Mouse (Mus musculus) kidney, adult 8-10 months (tissue): Measurements from ENCODE around the gene Ltf.
A peak's percentile ranks its signal among the peaks of the same experiment; 100 is the strongest.

Source experiments
- DNase-seq, 2 experiments: peaks; one replicate each; pipeline ENCODE4 v3.0.0; 2022

Gene Ltf

DNA sequence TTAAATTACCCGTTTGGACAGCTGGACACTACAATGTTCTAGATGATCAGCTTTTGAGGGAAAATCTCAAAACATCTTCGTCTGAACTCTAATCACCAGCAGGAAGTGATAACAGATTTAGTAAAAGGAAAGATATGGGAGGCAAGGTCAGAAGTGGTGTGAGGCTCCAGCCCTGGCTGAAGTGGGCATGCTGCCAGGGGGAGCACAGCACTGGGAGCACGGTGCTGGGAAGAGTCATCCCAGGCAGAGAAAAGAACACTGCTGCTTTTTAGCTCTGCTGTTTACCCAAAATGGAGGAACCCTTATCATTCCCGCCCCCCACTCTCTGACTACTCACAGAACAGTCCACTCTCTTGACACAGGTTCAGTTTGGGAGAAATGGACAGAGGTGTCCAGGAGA is 20.9 kb downstream of the Ltf start:
- DNase-seq, result no peak

DNA sequence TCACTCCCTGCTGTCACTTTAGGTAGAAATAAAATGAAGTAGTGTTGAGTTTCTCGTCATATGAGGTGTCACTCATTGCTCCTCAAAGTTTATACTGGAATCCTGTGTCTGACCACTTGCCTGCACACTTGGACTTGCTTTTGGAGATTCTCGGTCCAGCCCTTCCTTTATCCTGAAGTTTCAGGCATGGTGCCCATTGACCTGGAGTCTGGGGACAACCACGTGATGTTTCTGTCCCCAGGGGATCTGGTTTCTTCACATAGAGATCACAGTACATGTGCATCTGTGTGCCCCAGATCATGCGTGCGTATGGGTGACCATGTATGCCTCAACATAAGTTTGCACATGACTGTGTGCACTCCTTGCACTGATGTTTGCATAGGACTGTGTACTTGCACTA is 23.2 kb downstream of the Ltf start:
- DNase-seq, result peak; percentile 62 to 67

DNA sequence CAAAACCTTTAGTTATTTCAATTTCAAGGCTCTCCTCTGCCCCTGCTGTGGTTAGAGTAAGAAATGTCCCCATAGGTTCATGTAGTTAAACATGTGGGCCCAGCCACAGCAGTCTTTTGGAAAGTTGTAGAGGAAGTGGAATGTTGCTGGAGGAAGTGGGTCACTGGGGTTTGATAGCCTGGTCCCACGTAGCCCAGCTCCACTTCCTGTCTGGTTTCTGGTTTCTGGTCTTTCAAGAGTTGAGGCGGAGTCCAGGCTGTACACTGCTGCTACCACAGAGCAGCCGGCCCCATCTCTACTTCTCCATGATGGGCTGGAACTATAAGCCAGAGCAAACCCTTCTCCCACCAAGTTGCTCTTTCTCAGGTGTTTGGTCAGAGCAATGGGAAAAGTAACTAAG is 27.2 kb downstream of the Ltf start:
- DNase-seq, result no peak

DNA sequence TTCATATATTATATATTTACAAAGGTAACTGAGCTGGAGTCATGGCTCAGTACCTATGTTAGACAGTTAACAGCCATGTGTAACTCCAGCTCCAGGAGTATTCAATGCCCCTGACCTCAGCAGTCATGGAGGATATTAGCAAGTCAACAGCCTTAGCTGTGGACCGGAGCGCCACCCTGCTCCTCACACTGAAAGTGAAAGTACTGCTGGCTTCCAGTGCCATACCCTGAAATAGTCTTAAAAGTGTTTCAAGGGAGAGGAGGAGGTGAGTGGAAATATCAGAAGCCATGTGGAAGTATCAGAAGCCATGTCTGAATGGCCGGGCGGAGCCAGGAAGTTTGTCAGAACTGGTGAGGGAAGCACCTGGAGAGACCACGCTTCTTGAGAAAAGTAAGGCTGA is 28.2 kb downstream of the Ltf start:
- DNase-seq, result no peak

DNA sequence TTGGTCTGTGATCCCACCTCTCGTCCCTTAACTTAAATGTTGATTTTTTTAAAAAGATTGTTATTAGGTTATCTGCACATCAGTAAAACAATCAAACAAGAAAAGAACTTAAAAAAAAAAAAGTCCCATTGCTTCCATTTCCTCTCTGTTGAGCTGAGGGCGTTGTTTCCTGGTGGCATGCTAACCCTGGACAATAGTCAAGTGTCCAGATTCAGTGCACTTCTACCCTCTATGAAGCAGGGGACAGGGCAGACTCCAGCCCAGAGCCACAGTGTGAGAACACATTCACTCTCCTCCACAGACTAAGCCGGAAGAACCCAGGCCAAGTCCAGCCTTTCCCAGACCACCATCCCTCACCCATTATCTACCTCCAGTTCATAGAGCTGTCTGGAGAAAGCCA is 29.4 kb downstream of the Ltf start:
- DNase-seq, result no peak

DNA sequence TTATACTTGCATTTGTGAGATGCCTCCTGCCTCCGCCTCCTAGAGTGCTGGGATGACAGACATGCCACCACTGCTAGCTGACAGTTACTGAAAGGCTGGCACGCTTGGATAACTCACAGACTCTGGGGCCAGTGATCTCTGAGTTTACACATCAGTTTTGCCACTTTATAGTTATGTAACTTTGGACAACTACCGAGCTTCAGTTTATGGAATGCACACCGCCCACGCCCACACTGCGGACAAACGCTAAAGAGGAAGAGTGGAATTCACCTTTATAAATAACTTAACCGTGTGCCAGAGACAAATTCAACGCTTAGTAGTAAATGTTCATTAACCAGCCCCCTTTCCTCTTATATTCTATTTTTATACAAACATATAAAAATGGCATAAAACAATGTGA is 35.9 kb downstream of the Ltf start:
- DNase-seq, result no peak

DNA sequence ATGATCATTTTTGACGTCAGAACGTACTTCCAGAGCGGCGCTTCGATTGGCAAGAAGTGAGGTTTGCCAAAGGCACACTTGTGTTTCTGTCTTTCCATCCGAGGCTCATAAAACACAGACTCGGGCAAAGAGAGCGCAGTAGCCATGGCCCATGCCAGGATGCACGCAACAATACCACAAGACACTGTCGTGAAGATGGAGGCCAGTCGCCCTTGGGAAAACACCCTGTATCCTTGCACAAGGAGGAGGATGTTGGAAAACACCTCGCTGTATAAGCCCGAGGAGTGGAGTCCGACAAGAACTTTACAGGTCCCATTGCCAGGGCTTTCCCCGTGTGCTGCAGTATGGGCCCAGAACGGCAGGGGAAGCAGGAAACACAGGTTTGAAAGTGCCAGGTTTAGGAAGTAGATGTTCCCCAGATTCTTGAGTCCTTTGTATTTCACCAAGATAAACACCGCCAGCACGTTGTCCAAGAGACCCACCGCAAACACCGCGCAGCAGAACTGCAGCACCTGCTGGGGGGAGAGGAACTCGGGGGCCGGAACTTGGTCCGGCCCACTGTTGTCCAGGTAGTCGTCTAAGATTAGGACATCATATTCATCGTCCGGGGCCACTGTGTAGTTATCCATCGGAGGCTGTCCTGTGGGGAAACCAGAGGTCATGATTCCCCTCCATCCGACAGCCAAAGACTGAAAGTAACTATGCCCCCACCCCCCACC is 36.9 kb downstream of the Ltf start:
- DNase-seq, result no peak

DNA sequence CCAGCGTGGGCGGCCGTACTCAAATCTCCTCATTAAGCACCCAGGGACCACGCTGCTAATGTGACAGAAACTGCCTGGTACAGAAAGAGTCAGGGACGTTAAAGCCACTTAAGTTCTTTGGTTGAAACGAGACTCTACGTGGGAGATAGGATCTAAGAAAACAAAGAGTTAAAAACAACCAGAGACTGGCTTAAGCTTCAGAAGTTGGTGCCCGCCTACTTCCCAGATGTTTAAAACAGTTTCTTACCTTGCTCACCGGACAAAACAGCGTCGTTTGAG is 37.4 kb downstream of the Ltf start:
- no peak for DNase-seq

DNA sequence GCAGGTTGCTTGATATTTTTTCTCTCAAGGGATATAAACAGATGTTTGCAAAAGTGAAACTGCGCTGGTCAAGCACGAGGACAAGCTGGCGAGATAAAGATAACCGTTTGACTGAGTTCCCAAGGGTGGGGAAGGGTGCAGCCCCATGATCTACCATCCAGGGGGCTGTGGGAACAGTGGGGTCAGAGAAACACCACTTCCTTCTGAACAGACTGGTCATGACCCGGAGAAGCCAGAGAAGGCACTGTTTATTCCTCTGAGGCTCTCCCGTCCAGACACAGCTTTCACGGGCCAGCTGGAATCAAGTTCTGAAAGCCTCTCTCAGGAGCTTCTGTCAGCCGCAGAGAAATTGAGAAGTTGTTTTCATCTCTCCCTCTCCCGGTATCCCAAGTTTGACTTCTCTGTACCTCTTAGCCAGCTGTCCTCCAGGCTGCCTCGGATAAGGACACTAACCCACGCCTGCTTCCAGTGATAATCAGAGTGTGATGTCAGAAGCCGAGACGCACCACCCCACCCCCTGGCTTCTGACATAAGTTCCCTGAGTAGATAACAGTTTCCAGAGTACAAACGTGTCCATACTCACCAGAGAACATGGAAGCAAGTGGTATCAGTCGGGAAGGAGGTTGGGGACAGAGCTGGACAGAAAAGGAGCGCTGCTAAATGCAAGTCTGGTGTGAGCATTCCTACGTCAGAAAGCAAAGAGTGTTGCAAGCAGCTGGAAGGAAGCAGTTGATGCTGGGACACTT is 37.9 kb downstream of the Ltf start, which contains the start of gene Ccrl2:
Gene Ccrl2 (minus strand): TSS at position 722 of the 746 bp plus-strand sequence.
- peak in 1 of 2 experiments; percentile 41 for DNase-seq

DNA sequence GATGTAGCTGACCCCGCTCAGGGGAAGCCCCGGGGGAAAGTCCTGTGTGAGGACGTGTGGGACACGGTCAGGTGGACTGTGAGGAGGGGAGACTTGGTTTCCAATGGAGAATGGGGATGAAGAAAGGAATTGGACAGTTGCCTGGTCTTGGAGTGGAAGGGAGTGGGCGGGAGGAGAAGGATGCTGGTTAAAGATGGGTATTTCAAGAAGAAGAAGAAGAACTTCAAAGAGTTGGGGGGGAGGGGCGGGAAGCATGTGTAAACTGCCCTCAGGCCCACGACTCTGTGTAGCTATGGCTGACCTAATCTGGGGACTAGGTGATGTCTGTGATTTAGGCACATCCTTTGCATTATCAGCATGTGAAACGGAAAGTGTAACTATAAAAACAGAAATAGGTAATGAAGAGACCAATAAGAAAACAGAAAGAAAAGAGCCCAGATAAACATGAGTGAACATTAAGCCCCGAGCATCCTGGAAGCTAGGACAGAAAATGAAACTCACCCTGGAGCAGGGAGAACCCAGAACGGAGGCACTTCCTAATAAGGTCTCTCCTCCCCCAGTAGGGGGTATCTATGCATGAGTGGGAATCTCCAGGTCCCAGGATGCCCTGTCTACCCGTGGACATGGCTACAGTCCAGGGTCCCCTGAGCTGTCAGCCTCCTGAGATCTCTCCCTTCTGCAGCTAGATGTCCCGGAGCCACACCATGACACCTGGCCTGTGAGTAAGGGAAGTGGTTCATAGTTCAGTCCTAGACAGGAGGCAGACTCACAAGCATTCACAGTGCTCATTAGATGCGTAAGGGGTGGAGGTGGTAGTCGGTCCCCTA is 38.7 kb downstream of the Ltf start:
- no peak for DNase-seq

DNA sequence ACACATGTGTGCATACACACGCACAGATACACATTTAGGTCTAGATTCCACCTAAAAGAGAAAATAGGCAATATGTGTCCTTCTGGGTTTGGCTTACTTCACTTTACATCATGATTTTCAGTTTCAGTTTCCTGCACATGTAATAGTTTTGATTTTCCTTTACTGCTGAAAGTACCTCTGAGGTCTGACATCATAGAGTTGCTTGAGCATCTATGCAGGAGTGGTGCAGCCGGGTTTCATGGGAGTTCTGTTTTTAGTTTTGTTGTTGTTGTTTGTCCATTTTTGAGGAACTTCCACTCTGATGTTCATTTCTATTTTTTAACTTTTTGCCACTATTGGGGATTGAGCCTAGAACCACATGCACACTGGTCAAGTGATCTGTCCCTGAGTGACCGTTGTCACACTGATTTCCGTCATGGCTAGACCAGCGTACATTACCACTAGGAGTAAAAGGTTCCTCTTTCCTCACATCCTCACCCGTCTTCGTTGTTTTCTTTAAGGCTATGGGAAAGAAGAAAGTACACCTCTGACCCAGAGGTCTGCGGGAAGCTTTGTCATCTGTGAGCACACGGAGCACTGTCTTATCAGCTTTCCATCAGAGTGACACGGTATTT is 40.0 kb downstream of the Ltf start:
- no peak for DNase-seq

DNA sequence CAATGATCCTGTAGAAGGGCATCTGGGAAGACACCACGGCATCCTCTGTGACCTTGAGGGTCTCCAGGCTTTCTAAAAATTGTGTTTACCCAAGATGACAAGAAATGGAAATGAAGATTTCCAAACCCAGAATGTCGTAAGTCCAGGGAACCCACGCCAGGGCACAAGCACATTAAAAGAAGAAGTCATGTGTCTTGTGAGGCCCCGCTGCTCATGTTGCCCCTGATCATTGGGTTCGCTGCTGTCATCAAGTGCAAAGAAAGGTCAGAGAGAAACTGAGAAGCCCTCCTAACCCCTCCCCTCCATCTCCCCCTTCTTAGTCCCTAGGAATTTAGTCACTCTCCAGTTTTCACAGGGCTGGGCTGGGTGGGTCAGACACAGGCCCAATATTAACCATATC is 43.8 kb downstream of the Ltf start:
- DNase-seq, result no peak

DNA sequence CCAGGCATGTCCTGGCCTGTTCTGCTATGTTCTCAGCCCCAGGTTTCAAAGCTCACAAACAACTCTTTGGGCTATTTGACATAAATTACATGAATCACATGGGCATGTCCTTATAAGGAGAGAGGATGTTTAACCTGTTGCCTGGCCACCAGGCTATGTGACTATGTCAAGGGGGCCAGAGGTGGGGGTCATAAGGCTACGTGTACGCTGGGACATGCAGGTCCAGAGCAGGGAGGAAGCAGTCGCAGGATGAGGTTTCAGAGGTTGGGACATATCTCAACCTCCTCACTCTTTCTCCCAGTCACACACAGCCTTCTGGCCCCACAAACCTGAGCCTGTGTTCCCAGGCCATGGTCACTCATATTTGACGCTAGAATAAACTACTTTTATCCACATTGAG is 48.0 kb downstream of the Ltf start:
- DNase-seq, result no peak

DNA sequence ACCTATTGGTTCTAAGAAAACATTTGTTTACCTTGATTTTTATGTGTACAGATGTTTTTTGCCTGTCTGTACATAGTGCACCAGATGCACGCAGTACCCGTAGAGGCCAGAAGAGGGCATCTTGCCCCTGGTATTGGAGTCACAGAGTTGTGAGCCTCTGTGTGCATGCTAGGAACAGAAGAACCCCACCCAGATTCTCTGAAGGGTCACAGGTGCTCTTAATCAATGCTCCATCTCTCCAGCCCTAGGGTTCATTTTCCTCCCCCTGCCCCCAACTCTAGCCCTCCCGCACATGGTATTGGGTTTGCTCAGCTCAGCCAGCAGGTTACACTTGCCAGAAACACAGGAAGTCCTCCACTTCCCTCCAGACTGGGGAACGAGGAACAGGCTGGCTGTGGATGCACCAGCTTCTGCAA is 51.5 kb downstream of the Ltf start:
- peak in 1 of 2 experiments; percentile 67 for DNase-seq

DNA sequence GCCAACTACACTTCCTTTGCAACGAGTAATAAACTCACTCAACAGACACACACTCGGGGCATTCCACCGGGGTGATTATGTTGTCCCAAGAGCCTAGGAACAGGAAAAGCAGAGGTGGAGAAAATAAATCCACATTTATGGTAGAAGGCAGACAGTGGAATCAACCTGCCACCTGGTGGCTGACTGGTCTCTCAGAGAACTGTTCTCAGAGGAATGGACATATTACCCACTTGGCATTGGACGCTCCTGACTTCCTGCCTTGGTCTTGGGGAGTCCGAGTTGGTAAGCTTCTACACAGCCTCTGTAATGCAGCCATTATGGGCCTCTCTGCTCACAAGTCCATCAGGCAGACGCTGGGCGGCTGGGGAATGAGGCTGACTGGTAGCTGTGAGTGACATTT is 53.1 kb downstream of the Ltf start:
- peak; percentile 33 to 68 for DNase-seq

DNA sequence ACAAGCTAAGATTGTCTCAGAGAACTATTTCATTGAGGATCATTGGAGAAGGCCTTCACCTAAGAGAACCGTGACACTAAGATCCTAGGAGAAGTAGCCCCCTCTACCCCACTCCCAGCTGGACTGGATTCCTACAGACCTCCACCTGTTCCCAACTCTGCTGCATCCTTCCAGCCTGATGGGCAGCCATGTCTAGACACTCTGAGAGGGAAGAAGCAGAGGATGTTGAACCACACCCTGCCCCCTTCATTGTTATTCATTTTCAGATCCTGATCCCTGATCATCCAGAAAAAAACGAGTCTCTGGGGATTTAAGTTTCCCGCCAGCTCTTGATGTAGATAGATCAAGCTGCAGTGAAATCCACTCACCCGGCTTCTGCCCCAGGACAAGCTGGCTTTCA is 53.9 kb downstream of the Ltf start:
- no peak for DNase-seq

DNA sequence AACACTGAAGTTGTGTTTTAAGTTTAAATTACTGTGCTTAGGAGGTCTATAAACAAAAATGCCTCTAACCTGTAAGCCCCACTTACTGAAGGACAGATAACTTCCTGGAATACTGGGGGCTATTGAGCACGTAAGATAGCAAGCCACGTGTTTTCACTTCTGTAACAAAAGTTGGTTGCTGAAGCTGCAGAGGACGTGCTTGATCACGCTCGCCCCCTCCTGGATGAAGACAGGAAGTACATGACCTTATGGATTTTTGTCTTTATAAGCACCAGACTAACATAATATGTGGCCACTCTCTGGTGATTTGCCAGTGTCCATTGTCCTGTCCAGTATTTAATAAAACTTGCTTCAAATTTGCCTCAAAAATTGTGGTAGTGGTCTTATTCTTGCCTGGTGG is 58.7 kb downstream of the Ltf start:
- no peak for DNase-seq

DNA sequence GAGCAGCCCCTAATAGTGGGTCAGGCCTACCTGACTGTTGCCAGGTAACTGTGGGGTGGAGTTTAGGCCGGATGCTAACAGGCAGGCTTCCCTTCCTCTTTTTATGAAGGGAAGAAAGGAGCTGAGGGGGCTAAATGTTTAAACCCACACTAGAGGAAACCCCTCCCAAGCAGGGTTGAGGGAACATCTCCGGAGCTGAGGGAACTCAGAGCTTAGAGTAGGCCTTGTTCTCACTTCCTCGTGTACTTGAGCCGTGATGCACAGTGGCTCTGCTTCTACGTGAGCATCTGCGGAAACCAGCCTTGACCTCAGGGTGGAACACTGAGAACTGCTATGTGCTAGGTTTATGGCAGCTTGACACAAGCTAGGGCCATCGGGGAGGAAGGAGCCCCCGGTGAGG is 61.7 kb downstream of the Ltf start:
- no peak for DNase-seq

DNA sequence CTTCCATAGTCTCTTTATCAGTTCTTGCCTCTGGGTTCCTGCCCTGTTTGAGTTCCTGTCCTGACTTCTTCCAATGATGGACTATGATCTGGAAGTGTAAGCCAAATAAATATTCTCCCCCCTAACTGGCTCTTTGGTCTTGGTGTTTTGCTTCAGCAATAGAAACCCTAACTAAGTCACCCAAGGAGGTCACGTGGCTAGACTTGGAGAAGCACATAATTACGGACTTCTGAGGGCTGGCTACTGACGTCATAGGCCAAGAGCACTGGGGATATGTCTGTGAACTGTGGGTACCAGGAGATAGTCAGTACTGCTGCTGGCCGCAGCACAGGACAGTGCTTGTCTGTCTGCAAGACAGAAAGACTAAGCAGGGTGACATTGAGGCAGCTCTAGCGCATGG is 62.7 kb downstream of the Ltf start:
- DNase-seq, result no peak

DNA sequence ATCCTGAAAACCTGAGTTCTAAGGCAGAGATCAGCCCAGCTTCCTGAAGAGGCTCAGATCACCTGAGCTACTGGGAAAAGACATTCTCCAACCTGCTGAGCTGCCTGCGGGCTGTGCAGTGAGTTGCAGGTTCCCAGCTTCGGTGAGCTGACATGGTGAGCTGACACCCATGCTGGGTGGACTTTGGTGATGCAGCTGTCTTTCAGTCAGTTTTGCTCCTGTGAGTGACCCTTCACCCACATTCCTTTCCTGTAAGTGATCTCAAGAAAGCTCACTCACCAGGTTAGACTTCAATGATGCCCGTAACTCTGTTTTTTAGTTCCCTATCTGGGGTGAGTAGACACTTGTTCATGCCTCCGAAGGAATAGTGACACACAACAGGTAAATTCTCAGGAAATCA is 66.3 kb downstream of the Ltf start:
- no peak for DNase-seq

DNA sequence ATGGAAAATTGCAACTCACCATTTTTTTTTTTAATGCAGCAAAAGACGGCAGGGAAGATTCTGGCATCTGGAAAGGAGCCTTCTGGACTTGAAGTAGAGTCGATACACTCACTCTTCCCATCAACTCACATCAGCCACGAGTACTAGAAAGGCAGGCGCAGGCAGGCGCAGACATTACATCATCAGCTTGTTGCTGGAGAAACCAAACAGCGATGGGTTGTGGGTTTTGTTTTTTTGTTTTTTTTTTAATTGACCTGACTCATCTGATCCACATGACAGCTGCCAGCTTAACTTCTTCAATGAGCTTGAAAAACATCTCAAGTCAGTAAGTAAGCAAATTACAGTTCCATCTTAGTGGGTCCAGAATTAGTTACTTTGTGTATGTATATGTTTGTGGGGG is 67.1 kb downstream of the Ltf start:
- no peak for DNase-seq

DNA sequence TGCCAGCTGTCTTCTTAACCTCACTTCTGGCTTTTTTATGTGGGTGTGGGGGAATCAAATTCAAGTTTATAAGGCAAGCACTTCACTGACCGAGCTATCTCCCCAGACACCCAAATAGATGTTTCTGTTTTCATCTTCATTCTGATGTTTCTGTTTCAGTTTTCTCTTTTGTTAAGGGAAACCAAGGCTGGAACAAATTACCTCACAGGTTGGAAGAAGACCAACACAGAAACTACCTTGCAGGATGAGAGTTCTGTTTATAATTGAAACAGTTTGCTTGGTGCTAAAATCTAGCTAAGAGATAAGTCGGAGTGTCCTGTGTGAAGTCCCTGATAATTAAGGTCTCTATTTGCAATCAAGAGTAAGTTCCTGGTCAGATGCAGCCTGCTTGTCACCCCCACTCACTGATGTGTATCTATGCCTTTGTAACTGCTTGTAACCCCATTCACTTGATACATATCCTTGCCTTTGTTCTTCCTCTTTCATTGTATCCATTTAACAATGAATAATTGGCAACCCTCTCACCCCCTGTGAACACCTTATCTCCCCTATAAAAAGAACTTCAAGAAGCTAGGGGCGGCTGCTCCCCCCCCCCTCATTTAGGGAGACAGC is 68.0 kb downstream of the Ltf start:
- no peak for DNase-seq

DNA sequence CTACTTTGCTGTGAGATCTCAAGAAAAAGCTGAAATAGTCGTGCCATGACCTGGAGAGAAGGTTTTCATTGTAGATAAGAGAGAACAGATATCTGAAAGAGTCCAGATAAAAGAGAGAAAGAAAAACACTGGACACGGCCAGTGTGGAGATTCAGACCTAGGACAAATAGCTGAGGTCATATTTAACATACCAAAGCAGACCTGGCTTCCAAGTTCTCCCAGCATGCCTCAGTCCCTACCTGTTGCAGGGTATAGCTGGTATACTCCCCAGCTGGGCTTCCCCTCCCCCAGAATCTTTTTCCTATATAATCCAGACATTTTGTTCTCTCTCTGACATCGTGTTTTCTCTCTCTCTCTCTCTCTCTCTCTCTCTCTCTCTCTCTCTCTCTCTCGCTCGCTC is 68.9 kb downstream of the Ltf start:
- no peak for DNase-seq
